Mouse (Mus musculus): Measurements from ENCODE around the gene Cox6b2. TPM values are rescaled to one million over a fixed set of nuclear protein-coding genes. Genes with fewer than 3 reads are reported as not detected.
A peak's percentile ranks its signal among the peaks of the same experiment; 100 is the strongest.

The Cox6b2 gene
- polyA plus RNA-seq, 1 experiment: 62.7 TPM

DNA sequence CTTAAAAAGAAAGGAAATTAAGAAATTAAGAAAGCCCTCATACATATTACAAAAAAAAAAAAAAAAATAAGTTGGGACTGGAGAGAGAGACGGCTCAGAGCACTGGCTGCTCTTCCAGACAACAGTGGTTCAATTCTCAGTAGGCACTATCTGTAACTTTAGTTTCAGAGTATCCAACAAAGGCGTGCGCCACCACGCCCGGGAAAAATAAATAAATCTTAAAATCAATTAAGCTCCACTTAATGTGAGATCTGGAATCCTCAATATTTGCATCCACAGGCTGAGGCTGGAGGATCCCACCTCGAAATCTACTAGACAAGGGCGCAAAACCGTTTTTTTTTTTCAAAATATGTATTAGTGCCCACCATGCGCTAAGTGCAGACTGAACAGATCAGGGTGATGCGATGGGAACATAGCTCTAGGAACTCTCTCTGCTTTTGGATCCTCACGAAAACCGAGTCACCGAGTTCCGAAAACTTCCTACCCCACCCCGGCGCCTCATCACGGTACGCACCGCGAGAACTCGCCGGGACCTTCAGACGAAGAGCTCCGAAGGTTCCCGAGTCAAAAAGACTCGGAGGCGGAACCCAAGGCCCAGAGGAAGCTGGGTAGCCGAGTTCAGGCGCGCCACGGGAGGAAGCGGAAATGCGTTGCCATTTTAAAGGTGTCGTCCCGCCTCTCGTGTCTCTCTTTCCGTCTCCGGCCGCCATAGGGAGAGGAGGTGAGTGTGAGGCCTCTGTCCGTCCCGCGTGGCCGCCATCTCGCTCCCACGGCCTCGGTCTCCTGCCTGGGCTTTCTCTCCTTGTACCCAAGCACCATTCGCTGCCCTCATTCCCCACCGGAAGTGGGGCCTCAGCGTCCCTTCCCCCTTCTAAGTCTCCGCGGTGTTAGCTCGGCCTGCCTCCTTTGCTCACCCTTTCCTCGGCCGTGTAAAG lies 39.7 kb upstream of the Cox6b2 start, which contains the start of gene Rpl28:
Gene Rpl28, plus strand, starts transcription at position 597 of the 935 bp plus-strand sequence.
- DNase-seq: peak; percentile 98
- TF ChIP-seq POLR2A (IDR thresholded peaks at IDR 0.05; ENCODE audit: low read depth, low read length): peak; percentile 97
- no peak for TF ChIP-seq CTCF (conservative IDR thresholded peaks at IDR 0.05; ENCODE audit: insufficient read depth, insufficient read length, low read depth, low read length)
- Histone ChIP-seq H3K27me3 (replicated peaks; ENCODE audit: control insufficient read depth, insufficient read depth, low read length) (no peaks in the 10 kb centered on the region), H3K36me3 (ENCODE audit: control insufficient read depth, insufficient read depth, low read length) (peaks cover 2% of the 10 kb centered on the region; the same call in 1 of the 2 replicates), H3K4me1 (ENCODE audit: control insufficient read depth, insufficient read depth, low read length) (peaks cover 11% of the 10 kb centered on the region; the same call in 1 of the 2 replicates), H3K27ac (ENCODE audit: insufficient read depth, low read depth, low read length) (peak within 1 kb of the TSS; percentile 95), H3K4me3 (ENCODE audit: insufficient read depth, low read depth, low read length) (peak within 1 kb of the TSS; percentile 99)
- WGBS: under 1% methylated on average over 54 of the region's 54 CpGs

DNA sequence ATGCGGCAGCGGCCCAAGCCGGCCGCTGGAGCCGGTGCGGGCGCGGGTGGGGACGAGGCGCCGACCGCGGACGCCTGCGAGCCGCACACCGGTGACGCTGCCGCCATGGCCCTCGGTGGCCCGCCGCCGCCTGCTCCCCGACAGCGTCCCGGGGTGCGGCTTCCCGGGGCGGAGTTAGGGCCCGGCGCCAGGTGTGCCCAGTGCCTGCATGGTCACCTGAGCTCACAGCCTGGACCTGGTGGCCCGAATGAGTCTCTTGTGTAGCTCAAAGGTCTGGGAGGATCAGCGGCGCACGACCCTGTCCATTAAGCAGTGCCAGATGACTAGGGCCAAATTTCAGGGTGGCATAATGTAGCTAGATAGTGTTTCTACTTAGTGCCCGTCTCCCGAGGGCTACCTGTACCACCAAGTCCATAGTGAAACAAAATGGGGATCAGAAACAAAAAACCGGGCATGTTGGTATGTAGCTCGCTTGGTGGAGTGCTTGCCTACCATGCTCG lies 36.6 kb upstream of the Cox6b2 start, which contains the start of gene Tmem238:
Gene Tmem238, minus strand, starts transcription at position 221 of the 500 bp plus-strand sequence.
- 6% methylated on average over 40 of the region's 40 CpGs for WGBS
- TF ChIP-seq POLR2A (IDR thresholded peaks at IDR 0.05; ENCODE audit: low read depth, low read length) (peak; percentile 12), CTCF (conservative IDR thresholded peaks at IDR 0.05; ENCODE audit: insufficient read depth, insufficient read length, low read depth, low read length) (no peak)
- DNase-seq: peak; percentile 92
- H3K27ac ChIP-seq (ENCODE audit: insufficient read depth, low read depth, low read length): peak within 1 kb of the TSS; percentile 52
- peak within 1 kb of the TSS; percentile 69 for H3K4me3 ChIP-seq (ENCODE audit: insufficient read depth, low read depth, low read length)
- H3K36me3 ChIP-seq (ENCODE audit: control insufficient read depth, insufficient read depth, low read length): no peaks in the 10 kb centered on the region
- no peaks in the 10 kb centered on the region for H3K27me3 ChIP-seq (replicated peaks; ENCODE audit: control insufficient read depth, insufficient read depth, low read length)
- peaks cover 11% of the 10 kb centered on the region; the same call in 1 of the 2 replicates for H3K4me1 ChIP-seq (ENCODE audit: control insufficient read depth, insufficient read depth, low read length)

DNA sequence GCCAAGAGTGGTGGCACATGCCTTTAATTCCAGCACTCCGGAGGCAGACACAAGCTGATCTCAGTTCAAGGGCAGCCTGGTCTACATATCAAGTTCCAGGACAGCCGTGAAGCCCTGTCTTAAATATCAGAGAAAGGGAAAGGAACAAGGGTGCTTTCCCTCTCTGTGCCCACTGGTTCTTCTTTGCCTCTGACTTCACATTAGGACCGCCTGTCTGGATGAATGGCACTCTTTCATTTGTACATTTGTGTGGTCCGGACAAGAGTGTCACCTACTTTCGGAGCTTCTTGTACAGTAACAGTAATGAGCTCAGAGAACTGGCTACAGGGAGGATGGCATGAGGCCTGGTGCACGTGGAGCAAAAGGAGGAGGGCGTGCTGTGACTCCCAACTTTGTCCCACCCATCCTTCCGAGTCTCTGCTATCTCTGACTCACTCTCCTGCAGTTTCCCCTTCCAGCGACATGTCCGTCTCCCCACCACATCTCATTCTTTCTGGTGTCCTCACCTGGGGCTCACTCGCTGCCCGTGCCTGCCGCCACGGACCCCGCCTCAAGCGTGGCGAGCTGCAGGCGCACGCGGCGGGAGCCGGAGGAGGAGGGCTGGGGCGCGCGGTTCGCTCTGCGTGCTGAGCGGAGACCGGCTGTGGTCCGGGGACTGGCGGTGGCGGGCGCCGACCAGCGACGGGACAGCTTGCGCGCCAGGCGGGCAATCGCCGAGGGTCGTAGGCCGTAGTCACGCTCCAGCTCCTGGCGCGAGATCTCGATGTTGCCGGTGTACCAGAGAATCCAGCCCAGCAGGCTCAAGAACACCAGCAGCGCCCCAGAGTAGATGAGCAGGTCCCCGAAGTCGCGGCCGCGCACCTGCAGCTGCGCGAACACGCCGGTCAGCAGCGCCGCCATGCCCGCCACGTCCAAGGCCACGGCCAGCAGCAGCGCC lies 35.9 kb upstream of the Cox6b2 start:
- no peaks in the 10 kb centered on the region for H3K36me3 ChIP-seq (ENCODE audit: control insufficient read depth, insufficient read depth, low read length)
- 0 out of 2 replicates have a peak, but pooled peaks have one; percentile 17 for TF ChIP-seq CTCF (conservative IDR thresholded peaks at IDR 0.05; ENCODE audit: insufficient read depth, insufficient read length, low read depth, low read length)
- no peak for TF ChIP-seq POLR2A (IDR thresholded peaks at IDR 0.05; ENCODE audit: low read depth, low read length)
- no peaks in the 10 kb centered on the region for H3K27me3 ChIP-seq (replicated peaks; ENCODE audit: control insufficient read depth, insufficient read depth, low read length)
- H3K4me1 ChIP-seq (ENCODE audit: control insufficient read depth, insufficient read depth, low read length): peaks cover 10% of the 10 kb centered on the region; the same call in 1 of the 2 replicates
- peak overlapping the region; percentile 69 for H3K4me3 ChIP-seq (ENCODE audit: insufficient read depth, low read depth, low read length)
- H3K27ac ChIP-seq (ENCODE audit: insufficient read depth, low read depth, low read length): peak overlapping the region; percentile 52
- peak; percentile 71 for DNase-seq
- WGBS: 2% methylated on average over 64 of the region's 64 CpGs

DNA sequence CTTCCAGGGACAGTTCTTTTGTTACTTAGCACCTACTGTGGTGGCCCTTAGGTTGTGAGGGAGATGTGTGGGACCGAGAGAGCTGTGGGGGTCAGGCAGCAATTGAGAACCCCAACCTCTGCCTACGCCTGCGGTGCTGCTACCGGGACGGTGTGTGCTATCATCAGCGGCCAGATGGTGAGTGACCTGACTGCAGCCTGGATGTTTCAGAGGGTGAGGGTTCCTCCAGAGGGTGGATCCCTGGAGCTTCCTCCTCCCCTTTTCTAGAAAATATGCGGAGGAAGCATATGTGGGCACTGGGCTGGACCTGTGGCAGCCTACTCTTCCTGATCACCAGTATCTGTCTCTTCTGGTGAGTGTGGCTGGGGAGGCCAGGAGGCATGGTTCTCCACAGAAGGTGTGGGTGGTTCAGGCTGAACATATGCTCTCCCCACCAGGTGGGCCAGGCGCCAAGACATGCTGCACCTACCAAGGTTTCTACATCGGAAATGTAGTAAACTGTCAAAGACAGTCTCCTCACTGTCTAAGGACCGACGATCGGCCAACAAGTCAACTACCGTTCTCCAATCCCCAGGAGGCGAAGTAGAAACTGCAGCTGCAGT lies 30.9 kb upstream of the Cox6b2 start:
- WGBS: 86% methylated on average over 14 of the region's 14 CpGs
- TF ChIP-seq POLR2A (IDR thresholded peaks at IDR 0.05; ENCODE audit: low read depth, low read length) (no peak), CTCF (conservative IDR thresholded peaks at IDR 0.05; ENCODE audit: insufficient read depth, insufficient read length, low read depth, low read length) (no peak)
- Histone ChIP-seq H3K27me3 (replicated peaks; ENCODE audit: control insufficient read depth, insufficient read depth, low read length) (no peaks in the 10 kb centered on the region), H3K36me3 (ENCODE audit: control insufficient read depth, insufficient read depth, low read length) (no peaks in the 10 kb centered on the region), H3K4me3 (ENCODE audit: insufficient read depth, low read depth, low read length) (no peak overlapping the region), H3K27ac (ENCODE audit: insufficient read depth, low read depth, low read length) (no peak overlapping the region), H3K4me1 (ENCODE audit: control insufficient read depth, insufficient read depth, low read length) (0 out of 2 replicates have a peak, but pooled peaks cover 2% of the 10 kb centered on the region)
- DNase-seq: no peak

DNA sequence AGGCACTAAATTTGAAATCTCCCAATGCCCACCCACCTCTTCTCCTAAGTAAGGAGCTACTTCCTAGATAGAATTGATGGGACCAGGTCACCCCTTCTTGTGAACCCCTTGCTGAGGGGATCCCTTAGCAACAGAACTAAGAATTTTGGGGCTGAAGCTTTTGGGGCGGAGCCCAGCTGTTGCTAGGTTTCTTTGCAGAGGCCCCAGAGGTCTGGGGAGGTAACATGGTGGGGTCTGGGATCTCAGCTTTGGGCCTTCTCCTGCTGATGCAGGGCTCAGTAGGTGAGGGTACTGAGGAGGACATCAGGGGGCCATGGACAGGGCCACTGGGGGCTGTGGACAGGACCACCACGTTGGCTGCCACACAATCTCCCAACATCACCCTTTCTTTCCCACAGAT lies 29.9 kb upstream of the Cox6b2 start, which contains the start of the genes Il11 and Tmem190:
Gene Il11, minus strand, starts transcription at position 101 of the 400 bp plus-strand sequence.
Gene Tmem190, plus strand, starts transcription at position 179 of the 400 bp plus-strand sequence.
- WGBS: 81% methylated on average over 2 of the region's 2 CpGs
- TF ChIP-seq POLR2A (IDR thresholded peaks at IDR 0.05; ENCODE audit: low read depth, low read length): no peak
- no peak for TF ChIP-seq CTCF (conservative IDR thresholded peaks at IDR 0.05; ENCODE audit: insufficient read depth, insufficient read length, low read depth, low read length)
- no peaks in the 10 kb centered on the region for H3K36me3 ChIP-seq (ENCODE audit: control insufficient read depth, insufficient read depth, low read length)
- no peaks in the 10 kb centered on the region for H3K4me1 ChIP-seq (ENCODE audit: control insufficient read depth, insufficient read depth, low read length)
- H3K4me3 ChIP-seq (ENCODE audit: insufficient read depth, low read depth, low read length): no peak within 1 kb of the TSS
- no peak for DNase-seq
- no peaks in the 10 kb centered on the region for H3K27me3 ChIP-seq (replicated peaks; ENCODE audit: control insufficient read depth, insufficient read depth, low read length)
- H3K27ac ChIP-seq (ENCODE audit: insufficient read depth, low read depth, low read length): no peak within 1 kb of the TSS

DNA sequence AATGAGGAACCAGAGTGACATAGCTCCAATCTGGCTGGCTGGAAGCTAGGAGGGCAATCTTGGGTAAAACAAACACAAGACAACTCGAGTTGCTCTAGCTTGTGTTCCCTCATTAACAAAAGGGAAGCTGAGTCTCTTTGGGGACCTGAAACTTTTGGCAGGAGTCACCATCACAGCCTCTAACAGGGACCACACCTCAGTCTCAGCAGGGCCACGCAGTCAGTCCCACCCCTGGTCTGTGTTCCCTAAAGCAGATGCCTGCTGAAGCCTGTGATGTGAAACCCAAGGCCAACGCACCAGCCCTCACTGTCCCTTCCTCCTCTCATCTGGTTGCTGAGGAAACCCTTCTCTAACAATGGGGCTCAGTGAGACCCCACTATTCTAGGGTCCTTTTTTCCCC lies 29.2 kb upstream of the Cox6b2 start:
- no peaks in the 10 kb centered on the region for H3K27me3 ChIP-seq (replicated peaks; ENCODE audit: control insufficient read depth, insufficient read depth, low read length)
- H3K27ac ChIP-seq (ENCODE audit: insufficient read depth, low read depth, low read length): no peak overlapping the region
- no peak overlapping the region for H3K4me3 ChIP-seq (ENCODE audit: insufficient read depth, low read depth, low read length)
- WGBS: 55% methylated on average over 3 of the region's 3 CpGs
- H3K4me1 ChIP-seq (ENCODE audit: control insufficient read depth, insufficient read depth, low read length): no peaks in the 10 kb centered on the region
- no peak for DNase-seq
- TF ChIP-seq POLR2A (IDR thresholded peaks at IDR 0.05; ENCODE audit: low read depth, low read length) (no peak), CTCF (conservative IDR thresholded peaks at IDR 0.05; ENCODE audit: insufficient read depth, insufficient read length, low read depth, low read length) (no peak)
- no peaks in the 10 kb centered on the region for H3K36me3 ChIP-seq (ENCODE audit: control insufficient read depth, insufficient read depth, low read length)
